Comparison of ENCODE assay signal across 10 mouse cellular contexts in the genomic region with DNA sequence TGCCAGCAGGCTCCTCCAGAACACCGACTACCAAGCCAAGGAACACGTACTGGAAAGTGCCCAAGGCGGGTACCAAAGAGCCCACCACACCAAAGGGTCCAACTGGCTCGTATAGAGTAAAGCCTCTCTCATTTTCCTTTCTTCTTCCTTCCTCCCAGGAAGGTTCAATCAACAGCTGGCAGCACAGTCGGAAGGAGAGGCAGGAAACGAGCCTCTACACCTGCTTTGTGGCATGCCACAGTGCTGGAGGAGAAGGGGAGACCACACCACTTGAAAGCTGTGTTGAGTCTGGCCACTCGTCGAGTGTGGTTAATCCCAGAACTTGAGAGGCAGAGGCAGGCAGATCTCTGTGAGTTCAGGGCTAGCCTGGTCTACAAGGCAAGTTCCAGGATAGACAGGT. TPM values are rescaled to one million over a fixed set of nuclear protein-coding genes. Genes with fewer than 3 reads are reported as not detected.
DNase-seq lines count a peak whose midpoint lies in the region; ATAC-seq lines count a peak whose summit lies in the region.
"Had no signal": no experiment of that assay in that cellular context is flagged by ENCODE, and none has a peak within 500 bp of the region (broad histone marks: within the 10 kb centered on the region; RNA-seq: fewer than 3 reads in every experiment).

No protein-coding gene starts in this region.

- no peak for ATAC-seq in heart, embryonic 11.5 days (replicated peaks; ENCODE audit: insufficient number of reproducible peaks, low FRiP score, low TSS enrichment)
- ATAC-seq in liver, embryonic 12.5 days: no peak
- no peak for ATAC-seq in embryonic facial prominence, embryonic 11.5 days (replicated peaks; ENCODE audit: insufficient number of reproducible peaks, low FRiP score, low TSS enrichment, low read depth)
- ATAC-seq in liver, embryonic 15.5 days (ENCODE audit: insufficient read depth): no peak

- H3K4me1 ChIP-seq in heart, embryonic 11.5 days (ENCODE audit: control insufficient read depth, insufficient read depth, low read length): peaks cover 9% of the 10 kb centered on the region; the same call in 1 of the 2 replicates
- peaks cover 13% of the 10 kb centered on the region for H3K4me1 ChIP-seq in liver, embryonic 12.5 days
- no peaks in the 10 kb centered on the region; the same call in 1 of the 2 replicates for H3K4me1 ChIP-seq in embryonic facial prominence, embryonic 11.5 days (ENCODE audit: control insufficient read depth, insufficient read depth, low read length)
- H3K4me1 ChIP-seq in liver, embryonic 15.5 days (replicated peaks): 0 out of 2 replicates have a peak, but pooled peaks cover 5% of the 10 kb centered on the region

- 80% methylated on average over 8 of the region's 8 CpGs for WGBS in heart, embryonic 11.5 days (ENCODE audit: insufficient replicate concordance)
- 49% methylated on average over 8 of the region's 8 CpGs for WGBS in liver, embryonic 12.5 days (ENCODE audit: insufficient replicate concordance)
- 85% methylated on average over 8 of the region's 8 CpGs for WGBS in embryonic facial prominence, embryonic 11.5 days
- WGBS in liver, embryonic 15.5 days (ENCODE audit: insufficient replicate concordance): 49% methylated on average over 8 of the region's 8 CpGs

- no peak for DNase-seq in heart, adult 9 months (ENCODE audit: low spot score in 2 of 2)
- no peak for DNase-seq in liver
- no peak for DNase-seq in embryonic facial prominence, embryonic 11.5 days (ENCODE audit: low spot score)
- no peak for DNase-seq in cerebellum, adult 9-11 months
- DNase-seq in cerebellum, adult 9-10 months: no peak
- DNase-seq: thymus, postnatal 14 days had no signal

- no peak overlapping the region for H3K9ac ChIP-seq in heart, embryonic 11.5 days (ENCODE audit: low read depth, low read length)
- no peak overlapping the region for H3K9ac ChIP-seq in liver, embryonic 12.5 days
- no peak overlapping the region for H3K9ac ChIP-seq in embryonic facial prominence, embryonic 11.5 days (replicated peaks; ENCODE audit: low read length)
- no peak overlapping the region for H3K9ac ChIP-seq in liver, embryonic 15.5 days

- no peaks in the 10 kb centered on the region for H3K36me3 ChIP-seq in heart, embryonic 11.5 days (ENCODE audit: control insufficient read depth, insufficient read depth, low read length)
- no peaks in the 10 kb centered on the region for H3K36me3 ChIP-seq in liver, embryonic 12.5 days
- H3K36me3 ChIP-seq in embryonic facial prominence, embryonic 11.5 days (replicated peaks; ENCODE audit: control insufficient read depth, insufficient read depth, low read depth, low read length): no peaks in the 10 kb centered on the region
- H3K36me3 ChIP-seq in liver, embryonic 15.5 days (replicated peaks): no peaks in the 10 kb centered on the region

- H3K4me2 ChIP-seq in heart, embryonic 11.5 days: no peak overlapping the region
- H3K4me2 ChIP-seq in liver, embryonic 12.5 days: no peak overlapping the region
- no peak overlapping the region for H3K4me2 ChIP-seq in embryonic facial prominence, embryonic 11.5 days (ENCODE audit: low read depth, low read length)
- no peak overlapping the region for H3K4me2 ChIP-seq in liver, embryonic 15.5 days

- H3K4me3 ChIP-seq in heart, embryonic 11.5 days (ENCODE audit: low read depth, low read length): no peak overlapping the region
- H3K4me3 ChIP-seq in liver, embryonic 12.5 days: no peak overlapping the region
- H3K4me3 ChIP-seq in embryonic facial prominence, embryonic 11.5 days (ENCODE audit: low read depth, low read length): no peak overlapping the region
- H3K4me3 ChIP-seq in liver, embryonic 15.5 days (replicated peaks): no peak overlapping the region

- no peaks in the 10 kb centered on the region for H3K27me3 ChIP-seq in heart, embryonic 11.5 days (ENCODE audit: control insufficient read depth, insufficient read depth, low read length)
- H3K27me3 ChIP-seq in liver, embryonic 12.5 days (replicated peaks): peaks cover 18% of the 10 kb centered on the region
- no peaks in the 10 kb centered on the region for H3K27me3 ChIP-seq in embryonic facial prominence, embryonic 11.5 days (ENCODE audit: control insufficient read depth, insufficient read depth, low read length)
- H3K27me3 ChIP-seq in liver, embryonic 15.5 days: no peaks in the 10 kb centered on the region
- H3K27me3 ChIP-seq: CH12.LX had no signal

- H3K9me3 ChIP-seq in heart, embryonic 11.5 days (replicated peaks; ENCODE audit: control insufficient read depth, low read length): no peaks in the 10 kb centered on the region
- H3K9me3 ChIP-seq in liver, embryonic 12.5 days (replicated peaks): no peaks in the 10 kb centered on the region
- no peaks in the 10 kb centered on the region for H3K9me3 ChIP-seq in embryonic facial prominence, embryonic 11.5 days (replicated peaks; ENCODE audit: control insufficient read depth, low read length)
- no peaks in the 10 kb centered on the region for H3K9me3 ChIP-seq in liver, embryonic 15.5 days (replicated peaks)

- H3K27ac ChIP-seq in heart, embryonic 11.5 days (ENCODE audit: low read depth, low read length): peak overlapping the region; percentile 67
- peak overlapping the region; percentile 57; the same call in 1 of the 2 replicates for H3K27ac ChIP-seq in liver, embryonic 12.5 days
- peak overlapping the region; percentile 29 for H3K27ac ChIP-seq in embryonic facial prominence, embryonic 11.5 days (replicated peaks; ENCODE audit: low read depth, low read length)
- H3K27ac ChIP-seq in liver, embryonic 15.5 days (replicated peaks): peak overlapping the region; percentile 45; the same call in 1 of the 2 replicates

RNA-seq across cellular contexts. Expression of a gene that starts 7.5 kb away (rescaled TPM):
- 0.74 and 1.5 TPM in 2 replicates for polyA plus RNA-seq in heart, embryonic 11.5 days (2014; fragmentation: Nextera tagmentation; extraction: Ambion mirVana)
- polyA plus RNA-seq in liver, embryonic 12.5 days (2016; fragmentation: Nextera tagmentation; extraction: Ambion mirVana): 0.12 TPM in 2 replicates
- polyA plus RNA-seq in embryonic facial prominence, embryonic 11.5 days (2014; fragmentation: Nextera tagmentation; extraction: Ambion mirVana): 2.0 and 2.1 TPM in 2 replicates
- polyA plus RNA-seq in liver, embryonic 15.5 days (2015; fragmentation: Nextera tagmentation; extraction: Ambion mirVana): 0.09 and 0.10 TPM in 2 replicates
